Mouse (Mus musculus): ENCODE results near the gene Tex46.

DNA sequence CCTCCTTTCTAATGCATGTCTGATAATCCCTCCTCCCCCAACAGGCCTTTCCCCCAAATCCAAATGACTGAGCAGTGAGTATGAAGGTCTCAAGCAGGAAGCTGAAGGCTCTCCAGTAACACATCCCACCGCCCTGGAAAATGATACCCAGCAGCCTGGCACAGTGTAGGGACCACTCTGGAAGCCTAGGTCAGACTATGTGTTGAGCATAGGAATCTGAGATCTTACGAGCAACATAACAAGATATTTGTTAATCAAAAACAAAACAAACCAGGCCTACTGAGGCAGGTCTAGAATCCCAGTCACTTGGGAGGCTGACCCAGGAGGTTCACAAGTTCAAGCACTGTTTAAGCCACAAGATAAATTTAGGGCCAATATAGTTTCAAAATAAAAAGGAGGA, 9.7 kb upstream of the Tex46 start:
- TF ChIP-seq CTCF (IDR thresholded peaks at IDR 0.05) (no peak), EP300 (IDR thresholded peaks at IDR 0.05) (no peak)
